Mouse (Mus musculus): ENCODE data around the gene Gabpa.

DNA sequence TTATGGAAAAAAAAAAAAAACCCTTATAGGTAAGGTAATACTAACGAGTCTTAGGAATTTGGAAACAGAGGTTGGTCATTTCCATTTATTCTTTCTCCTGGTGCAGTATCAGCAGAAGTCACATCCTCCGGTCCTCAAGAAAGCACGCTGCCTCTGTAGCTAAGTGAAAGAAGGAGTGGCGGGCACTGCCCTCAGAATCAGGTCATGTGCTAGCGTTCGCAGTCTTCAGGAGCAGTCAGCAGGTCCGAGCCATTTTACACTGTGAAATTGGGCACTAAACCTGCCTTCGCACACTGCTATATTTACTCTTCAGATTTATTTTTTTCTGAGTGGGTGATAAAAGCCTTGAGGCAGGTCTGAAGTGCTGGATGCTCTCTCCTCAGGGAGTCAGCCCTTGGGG lies 20.9 kb upstream of the Gabpa start:
- no peak for TF ChIP-seq CTCF (IDR thresholded peaks at IDR 0.05; ENCODE audit: extremely low read depth, insufficient read length, insufficient replicate concordance, low read depth, low read length)
- TF ChIP-seq POLR2A (IDR thresholded peaks at IDR 0.05; ENCODE audit: low read depth, low read length) = no peak

All from small intestine, adult 2 months (tissue).